Mouse (Mus musculus): Measurements from ENCODE around the gene Cldn7.

DNA sequence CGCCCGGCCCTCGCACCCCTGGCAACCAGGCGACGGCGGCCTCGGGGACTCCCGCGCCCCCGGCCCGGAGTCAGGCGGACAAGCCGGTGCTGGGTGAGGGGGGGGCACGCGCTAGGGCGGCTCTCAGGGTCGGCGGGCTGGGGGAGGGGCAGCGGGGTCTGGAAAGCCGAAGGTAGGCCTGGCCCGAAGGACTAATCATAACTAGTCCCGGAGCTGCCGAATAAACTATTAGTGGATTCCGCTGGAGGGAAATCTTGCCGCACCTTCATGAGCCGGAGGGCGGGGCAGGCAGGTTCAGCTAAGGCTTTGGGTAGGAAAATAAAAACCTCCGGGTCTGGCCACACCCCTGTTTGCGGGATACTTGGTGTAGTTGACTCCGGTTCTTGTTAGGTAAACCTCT is 28.4 kb upstream of the Cldn7 start:
- TF ChIP-seq CTCF (conservative IDR thresholded peaks at IDR 0.05; ENCODE audit: low read length) (no peak), POU5F1 (IDR thresholded peaks at IDR 0.05; ENCODE audit: borderline replicate concordance, low read length) (no peak)
